Mouse (Mus musculus): ENCODE measurements around the gene Mdm2. TPM values are rescaled to one million over a fixed set of nuclear protein-coding genes. Genes with fewer than 3 reads are reported as not detected.

Gene Mdm2
- total RNA-seq, 2 experiments from 2014 or later = 45.7 to 50.2 TPM

DNA sequence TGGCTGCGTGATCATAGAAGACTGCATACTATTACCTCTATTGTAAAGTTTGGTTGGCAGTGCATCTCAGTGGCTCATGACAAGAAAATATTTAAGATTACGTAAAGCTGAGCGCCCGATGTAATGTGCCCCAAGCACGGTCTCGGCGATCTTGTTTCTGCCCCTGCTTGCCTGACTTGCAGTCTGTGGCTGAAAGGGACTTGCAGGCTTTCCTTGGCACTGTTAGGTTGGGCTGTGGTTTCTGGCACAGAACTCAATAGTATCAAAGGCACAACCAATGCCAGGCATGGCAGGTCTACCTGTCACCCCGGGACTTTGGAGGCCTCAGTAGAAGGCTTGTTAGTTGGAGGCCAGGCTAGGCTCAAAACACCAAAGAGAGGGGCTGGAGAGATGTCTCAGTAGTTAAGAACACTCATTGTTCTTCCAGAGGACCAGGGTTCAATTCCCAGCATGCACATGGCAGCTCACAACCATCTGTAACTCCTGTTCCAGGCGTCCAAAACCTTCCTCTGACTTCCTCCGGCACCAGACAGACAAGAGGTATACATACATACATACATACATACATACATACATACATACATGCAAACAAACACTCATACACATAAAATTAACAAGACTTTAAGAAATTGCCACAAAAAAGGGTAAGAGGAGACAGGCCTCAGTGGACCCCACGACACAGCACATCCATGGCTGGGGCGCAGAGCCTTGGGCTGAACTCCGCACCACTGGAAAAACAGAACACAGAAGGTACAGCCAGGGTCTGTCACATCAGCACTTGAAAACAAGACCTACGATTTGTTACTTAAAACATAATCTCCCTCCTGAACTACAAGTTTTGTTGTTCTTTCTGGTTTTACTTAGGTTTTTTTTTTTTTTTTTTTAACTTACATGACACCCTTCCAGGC is 51.8 kb downstream of the Mdm2 start:
- no peak for DNase-seq (ENCODE audit: low spot score)

- no peak for DNase-seq (ENCODE audit: low spot score)
These were observed 52.8 kb downstream of the Mdm2 start for GRCm38 (mm10) chr10:117657659-117658306.

DNA sequence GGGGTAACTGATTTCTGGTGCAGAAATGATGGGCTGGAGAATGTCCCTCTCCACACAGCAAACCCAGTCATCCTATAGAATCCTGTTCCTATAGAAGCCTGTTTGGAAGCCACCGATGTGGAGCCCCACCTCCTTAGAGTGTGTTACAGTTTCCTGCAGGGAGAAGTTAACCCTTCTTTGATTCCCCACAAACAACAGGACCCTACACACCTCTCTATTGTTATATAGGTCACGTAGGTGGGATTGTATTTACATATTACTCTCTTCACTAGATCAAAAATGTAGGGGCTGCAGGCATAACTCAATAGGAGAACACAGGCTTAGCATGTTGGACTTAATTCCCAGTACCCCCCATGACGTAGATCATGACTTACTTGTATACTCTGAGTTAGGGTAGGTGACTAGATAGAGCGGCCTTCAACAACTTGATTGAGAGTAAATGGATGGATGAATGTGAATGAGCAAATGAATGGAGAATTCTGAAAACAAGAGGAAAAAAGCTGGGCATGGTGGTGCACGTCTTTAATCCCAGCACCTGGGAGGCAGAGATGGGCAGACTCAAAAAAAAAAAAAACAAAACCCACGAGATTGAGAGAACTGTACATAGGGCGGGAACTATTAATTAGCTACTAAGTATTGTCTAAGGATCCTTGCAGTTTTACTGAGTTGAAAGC is 53.4 kb downstream of the Mdm2 start:
- no peak for DNase-seq (ENCODE audit: low spot score)

- no peak for DNase-seq (ENCODE audit: low spot score)
These were observed 53.9 kb downstream of the Mdm2 start for GRCm38 (mm10) chr10:117656662-117656962.

GRCm38 (mm10) chr10:117655908-117656661 is 54.5 kb downstream of the Mdm2 start:
- DNase-seq (ENCODE audit: low spot score) = no peak

- no peak for DNase-seq (ENCODE audit: low spot score)
These were observed 55.1 kb downstream of the Mdm2 start for GRCm38 (mm10) chr10:117655460-117655859.

DNA sequence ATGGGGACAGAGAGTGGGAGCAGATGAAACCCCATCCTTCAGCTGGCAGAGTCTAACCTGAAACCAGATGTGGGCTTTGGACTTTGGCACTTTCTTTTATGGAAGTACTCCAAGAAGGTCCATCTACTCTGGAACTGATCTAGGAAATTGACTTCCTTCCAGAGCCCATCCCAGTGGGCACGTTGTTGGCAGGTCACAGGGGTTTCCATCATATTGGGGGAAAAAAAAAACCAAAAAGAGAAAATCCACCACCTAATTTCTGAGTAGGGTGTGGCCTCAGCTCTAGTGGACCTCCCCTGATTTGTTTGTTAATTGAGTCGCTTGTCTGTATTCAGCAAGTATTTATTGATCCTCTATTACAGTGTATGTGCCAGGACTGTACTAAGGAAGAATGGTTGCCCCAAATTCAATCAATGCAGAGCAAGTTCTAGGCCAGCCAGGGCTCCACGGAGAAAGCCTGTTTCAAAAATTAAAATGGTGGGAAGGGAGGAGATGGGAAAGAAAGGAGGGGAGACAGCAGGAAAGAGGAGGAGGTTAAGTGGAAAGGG is 55.9 kb downstream of the Mdm2 start:
- DNase-seq (ENCODE audit: low spot score) = no peak

- no peak for DNase-seq (ENCODE audit: low spot score)
These were observed 56.8 kb downstream of the Mdm2 start for GRCm38 (mm10) chr10:117653779-117654173.

DNA sequence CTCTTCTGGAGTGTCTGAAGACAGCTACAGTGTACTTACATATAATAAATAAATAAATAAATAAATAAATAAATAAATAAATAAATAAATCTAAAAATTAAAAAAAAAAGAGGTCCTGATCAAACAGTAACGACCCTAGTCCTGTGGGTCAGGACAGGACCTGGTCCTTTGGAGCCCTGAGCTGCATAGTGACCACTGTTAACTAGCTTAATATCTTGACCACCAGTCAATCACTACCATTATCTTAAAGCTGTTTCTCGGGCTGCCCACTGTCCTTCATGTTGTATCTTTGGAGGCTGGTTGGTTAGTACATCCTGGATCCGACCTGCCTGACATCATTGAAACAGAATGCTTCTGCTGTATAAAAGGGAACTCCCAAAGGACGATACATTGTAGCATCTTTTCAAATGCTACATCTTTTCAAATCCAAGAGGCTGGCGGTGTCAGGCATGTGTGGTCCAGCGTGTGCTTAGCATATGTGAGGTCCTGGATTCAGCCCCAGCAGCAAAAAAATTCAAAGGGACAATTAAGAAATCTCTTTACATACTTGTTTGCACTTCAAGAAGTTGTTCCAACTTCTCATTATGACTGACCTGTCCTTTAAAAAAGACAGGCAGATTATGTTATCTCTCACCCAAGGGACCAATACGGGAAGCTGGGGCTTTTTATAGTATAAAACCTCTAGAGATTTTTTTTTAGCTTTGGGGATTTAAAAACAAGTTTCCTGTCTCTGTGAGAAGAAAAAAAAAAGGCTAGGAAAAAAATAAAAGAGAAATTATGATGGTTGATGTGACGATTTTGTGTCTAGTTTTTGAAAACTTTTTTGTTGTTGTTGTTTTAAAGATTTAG is 57.4 kb downstream of the Mdm2 start:
- DNase-seq (ENCODE audit: low spot score) = no peak

GRCm38 (mm10) chr10:117652378-117652774 is 58.2 kb downstream of the Mdm2 start:
- no peak for DNase-seq (ENCODE audit: low spot score)

GRCm38 (mm10) chr10:117651587-117652377 is 58.8 kb downstream of the Mdm2 start:
- no peak for DNase-seq (ENCODE audit: low spot score)

DNA sequence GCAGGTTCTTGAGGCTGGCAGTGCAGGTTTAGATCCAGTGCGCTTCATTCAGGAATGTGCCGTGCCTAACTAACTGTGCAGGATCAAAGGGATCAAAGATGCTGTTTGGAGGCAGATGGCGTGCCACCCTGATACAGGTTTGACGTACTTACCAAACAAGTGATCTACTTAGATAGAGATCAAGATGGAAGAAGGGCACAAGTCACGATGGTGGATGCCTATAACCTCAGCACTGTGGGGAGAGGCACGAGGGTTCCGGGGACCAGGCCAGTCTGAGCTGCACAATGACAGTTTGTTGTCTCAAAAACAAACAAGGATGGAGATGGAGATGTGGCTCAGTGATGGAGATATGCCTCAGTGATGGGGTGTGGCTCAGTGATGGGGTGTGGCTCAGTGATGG is 59.8 kb downstream of the Mdm2 start:
- DNase-seq (ENCODE audit: low spot score) = no peak

- no peak for DNase-seq (ENCODE audit: low spot score)
These were observed 60.4 kb downstream of the Mdm2 start for GRCm38 (mm10) chr10:117650042-117650655.

DNA sequence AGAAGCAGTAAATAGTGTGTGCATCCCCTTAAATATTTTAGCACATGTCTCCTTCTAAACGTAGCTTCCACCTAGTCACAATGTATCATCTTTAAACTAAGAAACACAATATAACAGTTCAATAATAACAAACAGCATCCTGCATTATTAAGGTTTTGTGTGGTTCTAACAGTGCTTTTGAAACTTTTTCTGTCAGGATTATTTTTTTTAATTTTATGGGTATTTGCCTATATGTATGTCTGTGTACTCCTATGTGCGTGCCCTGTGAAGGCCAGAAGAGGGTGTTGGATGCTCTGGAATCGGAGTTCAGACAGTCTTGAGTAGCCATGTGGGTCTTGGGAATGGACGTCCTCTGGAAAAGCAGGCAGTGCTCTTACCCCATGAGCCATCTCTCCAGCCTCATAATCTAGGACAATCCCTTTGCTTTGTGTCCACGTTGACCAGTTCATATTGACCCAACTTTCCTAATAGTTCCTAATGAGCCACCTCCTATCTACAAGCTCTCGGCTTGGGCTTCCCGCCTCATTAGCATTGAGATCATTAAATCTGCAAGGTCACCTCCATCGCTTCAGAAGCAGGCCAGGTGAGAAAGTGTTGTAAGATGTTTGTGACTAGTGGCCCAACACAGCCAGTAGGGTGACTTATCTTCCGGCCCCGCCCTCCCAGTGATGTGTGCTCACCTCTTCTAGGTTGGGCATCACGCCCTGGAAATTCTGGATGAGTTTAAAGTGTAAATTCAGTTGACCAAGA is 61.1 kb downstream of the Mdm2 start:
- no peak for DNase-seq (ENCODE audit: low spot score)

- DNase-seq (ENCODE audit: low spot score) = no peak
These were observed 61.9 kb downstream of the Mdm2 start for GRCm38 (mm10) chr10:117648643-117649042.

GRCm38 (mm10) chr10:117647964-117648472 is 62.5 kb downstream of the Mdm2 start:
- no peak for DNase-seq (ENCODE audit: low spot score)

DNA sequence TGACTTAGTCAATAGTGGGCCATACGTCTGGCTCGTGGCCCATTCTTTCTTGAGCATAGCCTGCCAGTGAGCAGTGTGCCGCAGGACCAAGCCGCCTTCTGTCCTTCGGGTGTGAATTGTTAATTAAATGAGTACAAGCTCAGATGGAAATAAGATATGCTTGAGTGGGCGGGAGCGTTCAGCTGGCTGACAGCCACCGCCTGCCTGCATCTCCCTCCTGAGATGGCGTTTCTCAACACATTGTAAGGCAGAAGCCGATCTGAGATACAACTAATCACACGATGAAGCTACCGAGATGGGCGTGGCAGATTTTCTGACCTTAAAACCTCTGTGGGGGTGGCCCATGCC is 63.4 kb downstream of the Mdm2 start:
- no peak for DNase-seq (ENCODE audit: low spot score)

- no peak for DNase-seq (ENCODE audit: low spot score)
These were observed 63.9 kb downstream of the Mdm2 start for GRCm38 (mm10) chr10:117646482-117647157.
